Mouse (Mus musculus) thymus, postnatal 0 days (tissue): ENCODE measurements at regions not wholly inside any gene's neighbourhood (a gene's known extent, or its start where the extent isn't known, plus 50 kb on each side); places are given as distances from the start of the nearest gene placed in this dataset.

ENCODE experiments used
- DNase-seq: peaks from one replicate; pipeline ENCODE4 v3.0.0-alpha.2; 2015; ENCODE audit warnings: low spot score

- DNase-seq, result no peak
These were observed 176.1 kb upstream of the Egflam start for GRCm38 (mm10) chr15:7574264-7574663.

GRCm38 (mm10) chr15:7574811-7575210 lies 176.6 kb upstream of the Egflam start:
- DNase-seq, result no peak

GRCm38 (mm10) chr15:7578439-7578838 lies 180.2 kb upstream of the Egflam start:
- no peak for DNase-seq

DNA sequence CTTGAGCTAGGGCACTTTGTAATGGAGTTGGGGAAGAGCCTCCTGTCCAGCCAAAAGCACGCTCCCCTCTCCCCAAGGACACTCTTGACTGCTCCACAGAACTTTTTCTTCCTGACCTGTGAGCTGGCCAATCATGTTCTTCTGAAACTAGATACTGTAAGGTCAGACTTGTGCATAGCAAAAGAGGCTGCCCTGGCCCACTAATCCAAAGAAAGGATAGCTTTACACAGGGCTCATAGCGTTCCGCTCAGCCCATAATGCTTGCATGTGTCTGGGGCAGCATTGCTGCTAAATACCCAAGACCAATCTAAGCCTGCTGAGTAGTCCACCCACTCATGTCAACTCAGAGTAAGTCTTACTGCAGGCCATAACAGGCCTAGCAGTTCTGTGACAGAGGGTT lies 189.0 kb upstream of the Egflam start:
- no peak for DNase-seq

DNA sequence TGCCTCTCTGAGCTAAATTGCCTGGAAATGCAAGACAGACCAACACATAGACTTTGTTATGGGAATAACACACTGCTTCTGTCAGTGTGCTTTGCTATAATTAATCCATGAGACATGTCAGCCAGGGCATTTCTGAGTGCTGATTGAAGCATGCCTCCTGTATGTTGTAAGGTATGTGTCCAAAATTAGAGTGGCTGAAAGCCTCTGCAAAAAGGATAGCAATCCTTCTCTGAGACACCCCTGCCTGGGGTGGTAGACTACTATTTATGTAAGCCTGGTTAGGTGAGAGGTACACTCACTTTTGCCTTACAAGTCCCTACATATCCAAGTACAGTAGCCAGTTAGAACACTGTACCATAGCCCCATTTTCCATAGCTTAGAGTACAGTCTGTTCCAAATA lies 193.3 kb upstream of the Egflam start:
- DNase-seq, result no peak

- DNase-seq, result no peak
These were observed 199.1 kb upstream of the Egflam start for GRCm38 (mm10) chr15:7597335-7597734.

- DNase-seq, result no peak
These were observed 199.6 kb upstream of the Egflam start for GRCm38 (mm10) chr15:7597805-7598204.

DNA sequence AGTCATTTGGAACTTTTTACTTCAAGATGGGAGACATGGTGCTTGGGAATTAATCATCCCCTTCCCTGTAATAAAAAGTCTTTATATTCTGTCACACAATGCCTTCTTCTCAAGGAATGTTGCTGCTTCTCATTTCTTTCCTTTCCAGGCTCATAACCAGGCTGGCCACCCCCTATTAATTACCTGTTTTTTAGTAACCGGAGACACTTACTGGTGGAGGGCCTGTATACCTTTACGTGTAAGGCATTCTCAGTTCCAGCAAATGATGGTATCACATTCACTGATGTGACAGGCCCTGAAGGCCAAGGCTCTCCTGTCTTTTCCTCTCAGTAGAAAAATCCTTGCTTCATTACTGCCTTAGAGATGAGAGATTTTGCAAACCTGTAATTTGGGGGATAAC lies 203.3 kb upstream of the Egflam start:
- DNase-seq, result no peak

- DNase-seq, result no peak
These were observed 205.8 kb upstream of the Gdnf start for GRCm38 (mm10) chr15:7604847-7605246.

- DNase-seq, result no peak
These were observed 192.7 kb upstream of the Gdnf start for GRCm38 (mm10) chr15:7617954-7618353.

- no peak for DNase-seq
These were observed 187.6 kb upstream of the Gdnf start for GRCm38 (mm10) chr15:7623026-7623425.

GRCm38 (mm10) chr15:7624689-7625472 lies 185.8 kb upstream of the Gdnf start:
- DNase-seq, result no peak

DNA sequence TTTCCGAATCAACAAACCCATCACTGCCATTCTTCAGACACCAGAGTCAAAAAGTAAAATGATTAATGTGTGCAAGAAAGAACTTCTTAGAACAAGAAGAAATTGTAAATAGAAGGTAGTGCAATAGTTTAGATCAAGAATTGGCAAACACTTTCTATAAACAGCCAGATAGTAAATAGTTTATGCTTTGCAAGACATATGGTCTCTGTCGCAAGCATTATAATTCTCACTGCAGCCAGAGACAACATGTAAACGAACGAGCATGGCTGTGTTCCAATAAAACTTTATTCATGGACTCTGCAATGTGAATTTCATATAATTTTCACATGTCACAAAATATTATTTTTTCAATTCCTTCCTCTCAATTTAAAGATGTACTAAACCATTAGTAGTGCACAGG lies 180.8 kb upstream of the Gdnf start:
- no peak for DNase-seq

GRCm38 (mm10) chr15:7635234-7635633 lies 175.4 kb upstream of the Gdnf start:
- DNase-seq, result no peak

DNA sequence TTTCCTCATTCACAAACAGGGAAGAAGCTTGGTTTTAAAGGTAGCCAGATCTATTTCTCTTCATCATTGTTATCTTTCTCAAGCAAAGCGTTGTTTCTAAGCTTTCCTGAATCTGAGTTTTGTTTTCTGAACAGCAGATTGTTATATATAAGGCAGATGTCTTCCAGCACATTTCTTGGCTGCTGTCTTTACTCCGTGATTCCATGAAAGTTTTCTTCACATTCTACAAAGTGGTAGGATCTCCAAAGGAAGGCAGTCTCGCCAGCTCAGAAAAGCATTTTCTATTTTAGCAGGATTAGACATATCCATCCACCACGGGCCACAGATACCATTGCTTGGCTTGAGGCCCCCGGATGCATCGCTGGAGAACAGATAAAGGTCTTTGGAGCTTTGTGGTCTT lies 171.2 kb upstream of the Gdnf start:
- no peak for DNase-seq

DNA sequence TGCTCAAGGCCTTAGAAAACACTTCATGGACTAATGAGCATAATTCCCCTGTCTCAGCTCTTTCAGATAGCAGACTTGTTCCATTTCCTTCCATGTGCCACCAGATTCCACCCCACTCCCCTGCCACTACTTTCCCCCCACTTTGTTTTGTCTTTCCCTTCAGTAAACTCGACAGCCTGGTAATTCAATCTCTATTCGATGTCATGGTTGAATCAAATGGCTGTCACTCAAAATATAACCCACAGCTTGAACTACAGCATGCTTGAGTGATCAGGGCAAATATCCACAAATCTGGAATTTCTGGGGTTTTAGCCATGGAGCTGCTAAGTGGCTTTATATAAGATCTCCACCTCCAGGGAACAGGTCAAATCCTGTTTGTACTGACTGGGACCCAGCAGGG lies 168.6 kb upstream of the Gdnf start:
- DNase-seq, result no peak

GRCm38 (mm10) chr15:7650705-7651104 lies 159.9 kb upstream of the Gdnf start:
- DNase-seq, result no peak

GRCm38 (mm10) chr15:7663888-7664287 lies 146.8 kb upstream of the Gdnf start:
- no peak for DNase-seq

DNA sequence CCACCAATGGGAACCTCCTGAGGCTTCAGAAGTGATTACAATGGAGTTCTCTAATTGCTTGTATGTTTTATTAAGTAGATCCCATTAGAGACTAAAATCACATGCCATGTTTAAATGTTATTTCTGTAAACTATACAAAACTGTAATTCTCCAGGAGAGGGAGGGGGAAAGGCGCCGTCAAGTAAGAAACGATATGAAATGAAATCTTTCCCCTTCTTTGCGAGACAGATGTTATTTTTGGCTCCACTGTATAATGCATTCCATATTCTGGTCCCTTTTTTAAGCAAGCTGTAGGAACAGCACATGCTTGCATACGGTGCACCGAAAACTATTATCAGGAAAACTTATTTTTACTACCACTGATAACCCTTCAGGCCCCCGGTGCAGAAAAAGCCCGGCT lies 141.0 kb upstream of the Gdnf start:
- no peak for DNase-seq

- no peak for DNase-seq
These were observed 133.7 kb upstream of the Gdnf start for GRCm38 (mm10) chr15:7676970-7677369.

- DNase-seq, result no peak
These were observed 131.9 kb upstream of the Gdnf start for GRCm38 (mm10) chr15:7678711-7679110.

GRCm38 (mm10) chr15:7681011-7681410 lies 129.6 kb upstream of the Gdnf start:
- no peak for DNase-seq

GRCm38 (mm10) chr15:7683235-7683974 lies 127.2 kb upstream of the Gdnf start:
- DNase-seq, result no peak
